Mouse (Mus musculus) kidney, adult 2 months (tissue): Measurements from ENCODE around the gene Rab26. TPM values are rescaled to one million over a fixed set of nuclear protein-coding genes. Genes with fewer than 3 reads are reported as not detected.

Source experiments
- DNase-seq: peaks from one replicate; pipeline ENCODE4 v3.0.0; 2021
- H3K27ac ChIP-seq: fragments of 200-500 bp; 2 replicates; pipeline ENCODE4 v1.5.1; 2012; ENCODE audit warnings: low read depth, low read length, control low read depth, inconsistent platforms; ENCODE audit not compliant: insufficient read depth
- H3K27me3 ChIP-seq: fragments of 200-500 bp; replicated peaks from 2 replicates; pipeline ENCODE4 v1.6.1; 2012; ENCODE audit warnings: mild to moderate bottlenecking, moderate library complexity, low read length, inconsistent platforms; ENCODE audit not compliant: control insufficient read depth, insufficient read depth
- H3K36me3 ChIP-seq: fragments of 200-500 bp; 2 replicates; pipeline ENCODE4 v1.6.1; 2012; ENCODE audit warnings: mild to moderate bottlenecking, moderate library complexity, low read length, inconsistent platforms; ENCODE audit not compliant: control insufficient read depth, insufficient read depth
- H3K4me1 ChIP-seq: fragments of 200-500 bp; 2 replicates; pipeline ENCODE4 v1.6.1; 2011; ENCODE audit warnings: low read length; ENCODE audit not compliant: control insufficient read depth, insufficient read depth
- H3K4me3 ChIP-seq: fragments of 200-500 bp; 2 replicates; pipeline ENCODE4 v1.5.1; 2011; ENCODE audit warnings: mild to moderate bottlenecking, low read depth, low read length, control low read depth; ENCODE audit not compliant: insufficient read depth
- CTCF ChIP-seq: fragments of 200-500 bp; conservative IDR thresholded peaks from 2 replicates; pipeline ENCODE4 v1.5.1; 2011; ENCODE audit warnings: low read depth, mild to moderate bottlenecking, control low read depth, low read length, moderate library complexity, mixed read lengths; ENCODE audit not compliant: insufficient read depth, insufficient read length
- POLR2A ChIP-seq: fragments of 200-500 bp; IDR thresholded peaks from one replicate; pipeline ENCODE4 v1.6.1; 2011; ENCODE audit warnings: low read depth, low read length, control low read depth
- WGBS: fragments of 180-500 bp; shearing (Covaris S2); methylation state at CpG from one replicate; pipeline ENCODE4 v1.1.7; 2018; 5-methylcytosine and 5-hydroxymethylcytosine counted together
- polyA plus RNA-seq: library from polyadenylated mRNA; depleted of rRNA; stranded (reverse); fragments of >200 nt; gene quantifications from 2 replicates; pipeline ENCODE4 v1.2.3, GENCODE M21; 2012

Gene Rab26
- polyA plus RNA-seq, 1 experiment: 0.58 TPM

DNA sequence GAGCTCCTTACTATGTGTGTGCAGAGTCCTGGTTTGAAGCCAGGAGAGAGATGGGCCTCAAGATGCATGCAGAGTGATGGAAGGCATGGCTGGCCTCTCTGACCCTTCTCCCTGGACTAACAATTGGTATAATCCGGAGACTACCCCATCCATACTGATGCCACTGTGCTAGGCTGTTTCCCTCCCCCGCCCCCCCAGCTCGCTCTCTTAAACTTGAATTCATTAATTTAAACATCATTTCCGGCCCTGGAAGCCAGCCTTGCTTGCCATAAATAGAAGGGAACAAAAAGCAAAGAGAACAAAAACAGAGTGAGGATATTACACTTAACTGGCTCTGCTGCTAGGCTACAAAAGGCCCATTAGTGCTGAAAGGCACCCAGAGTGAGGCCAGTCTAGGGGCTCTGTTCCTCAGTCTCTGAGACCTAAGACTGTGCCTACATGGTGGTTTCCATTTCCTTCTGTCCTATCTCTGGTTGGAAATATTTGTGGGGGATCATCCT, 24.6 kb upstream of the Rab26 start:
- peak overlapping the region; percentile 62; the same call in 1 of the 2 replicates for H3K27ac ChIP-seq
- H3K4me3 ChIP-seq: no peak overlapping the region
- DNase-seq: peak; percentile 54
- TF ChIP-seq CTCF (no peak), POLR2A (no peak)
- peaks cover 7% of the 10 kb centered on the region for H3K4me1 ChIP-seq
- H3K27me3 ChIP-seq: no peaks in the 10 kb centered on the region
- whole genome bisulfite sequencing: 35% methylated on average over 4 of the region's 4 CpGs
- H3K36me3 ChIP-seq: no peaks in the 10 kb centered on the region

DNA sequence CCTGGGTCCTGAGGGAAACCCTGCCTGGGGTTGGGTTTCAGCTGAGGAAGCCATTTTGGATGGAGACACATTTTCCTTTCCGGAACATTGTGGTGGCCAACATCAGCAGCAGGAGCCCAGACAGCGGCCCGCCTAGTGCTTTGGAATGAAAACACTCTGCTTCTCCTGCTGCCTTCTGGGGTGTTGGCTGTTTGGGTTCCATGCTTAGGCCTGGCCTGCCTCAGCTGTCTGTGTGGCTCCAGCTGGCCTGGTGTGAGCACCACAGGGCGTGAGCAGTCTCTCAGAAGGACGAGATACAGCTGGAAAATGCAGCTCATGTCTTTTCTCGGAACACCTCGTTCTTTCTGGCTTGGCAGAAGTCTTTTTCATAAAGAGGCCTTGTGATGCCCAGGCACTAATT, 23.1 kb upstream of the Rab26 start:
- Histone ChIP-seq H3K4me1 (peaks cover 10% of the 10 kb centered on the region), H3K27ac (no peak overlapping the region), H3K36me3 (no peaks in the 10 kb centered on the region), H3K4me3 (no peak overlapping the region), H3K27me3 (no peaks in the 10 kb centered on the region)
- no peak for DNase-seq
- WGBS: 74% methylated on average over 7 of the region's 7 CpGs
- TF ChIP-seq CTCF (no peak), POLR2A (no peak)

GRCm38 (mm10) chr17:24551050-24551444, 17.0 kb upstream of the Rab26 start:
- H3K27ac ChIP-seq: peak overlapping the region; percentile 0; the same call in 1 of the 2 replicates
- H3K27me3 ChIP-seq: no peaks in the 10 kb centered on the region
- TF ChIP-seq CTCF: no peak
- no peak for TF ChIP-seq POLR2A
- no peak for DNase-seq
- H3K4me3 ChIP-seq: peak overlapping the region; percentile 77
- 60% methylated on average over 3 of the region's 3 CpGs for WGBS
- peaks cover 7% of the 10 kb centered on the region; the same call in 1 of the 2 replicates for H3K4me1 ChIP-seq
- H3K36me3 ChIP-seq: no peaks in the 10 kb centered on the region

- DNase-seq: peak; percentile 77
- 2% methylated on average over 44 of the region's 44 CpGs for WGBS
- peak overlapping the region; percentile 63 for H3K27ac ChIP-seq
- H3K4me3 ChIP-seq: peak overlapping the region; percentile 77
- no peaks in the 10 kb centered on the region for H3K27me3 ChIP-seq
- TF ChIP-seq POLR2A (no peak), CTCF (no peak)
- H3K4me1 ChIP-seq: peaks cover 7% of the 10 kb centered on the region; the same call in 1 of the 2 replicates
- H3K36me3 ChIP-seq: no peaks in the 10 kb centered on the region
Measured at GRCm38 (mm10) chr17:24550416-24551049, 16.5 kb upstream of the Rab26 start.

- peak within 1 kb of the TSS; percentile 84 for H3K27ac ChIP-seq
- peak; percentile 90 for TF ChIP-seq POLR2A
- no peak for TF ChIP-seq CTCF
- H3K36me3 ChIP-seq: no peaks in the 10 kb centered on the region
- H3K4me3 ChIP-seq: peak within 1 kb of the TSS; percentile 77
- H3K4me1 ChIP-seq: peaks cover 7% of the 10 kb centered on the region; the same call in 1 of the 2 replicates
- under 1% methylated on average over 70 of the region's 72 CpGs for WGBS
- DNase-seq: peak; percentile 100
- H3K27me3 ChIP-seq: no peaks in the 10 kb centered on the region
Measured at GRCm38 (mm10) chr17:24549618-24550415, 15.8 kb upstream of the Rab26 start, which contains the start of gene Pkd1. Pkd1 (plus strand) TSS chr17:24549834.

- Histone ChIP-seq H3K27ac (peak overlapping the region; percentile 84), H3K27me3 (no peaks in the 10 kb centered on the region), H3K36me3 (no peaks in the 10 kb centered on the region), H3K4me3 (peak overlapping the region; percentile 60), H3K4me1 (peaks cover 7% of the 10 kb centered on the region; the same call in 1 of the 2 replicates)
- 3% methylated on average over 23 of the region's 23 CpGs for WGBS
- peak; percentile 87 for DNase-seq
- TF ChIP-seq CTCF: no peak
- no peak for TF ChIP-seq POLR2A
Measured at GRCm38 (mm10) chr17:24548921-24549617, 15.1 kb upstream of the Rab26 start.
